Mouse (Mus musculus) cerebellum, adult 2 months (tissue): Measurements from ENCODE around the gene Lrrc56.

ENCODE experiments used
- CTCF ChIP-seq: fragments of 200-500 bp; IDR thresholded peaks from 2 replicates; pipeline ENCODE4 v1.5.1; 2011; ENCODE audit warnings: low read depth, mild to moderate bottlenecking, control low read depth, low read length, moderate library complexity, borderline replicate concordance; ENCODE audit not compliant: insufficient read depth
- POLR2A ChIP-seq: fragments of 200-500 bp; IDR thresholded peaks from 2 replicates; pipeline ENCODE4 v1.6.1; 2011; ENCODE audit warnings: low read length, control low read depth, borderline replicate concordance; ENCODE audit not compliant: insufficient read depth

GRCm38 (mm10) chr7:141217343-141218013, 23.5 kb downstream of the Lrrc56 start:
- TF ChIP-seq CTCF (no peak), POLR2A (no peak)
